Mouse (Mus musculus) brown adipose tissue, adult 24 weeks (tissue): ENCODE data around the gene U2af1. TPM values are rescaled to one million over a fixed set of nuclear protein-coding genes. Genes with fewer than 3 reads are reported as not detected.
"Not testable (repeated sequence)": the region's sequence is repeated elsewhere in the genome, so short reads cannot be mapped to it uniquely, and the experiment has no call there.

Experiments used
- H3K27ac ChIP-seq: fragments of 200-500 bp; replicated peaks from 2 replicates; pipeline ENCODE4 v1.5.1; 2012; ENCODE audit warnings: low read depth, mild to moderate bottlenecking, low read length
- H3K4me1 ChIP-seq: fragments of 200-500 bp; 2 replicates; pipeline ENCODE4 v1.6.1; 2012; ENCODE audit warnings: low read length, mixed read lengths; ENCODE audit not compliant: control insufficient read depth, insufficient read depth, insufficient read length
- H3K4me3 ChIP-seq: fragments of 200-500 bp; 2 replicates; pipeline ENCODE4 v1.5.1; 2012; ENCODE audit warnings: low read depth, mild to moderate bottlenecking, low read length, moderate library complexity; ENCODE audit not compliant: insufficient read depth
- polyA plus RNA-seq: library from polyadenylated mRNA; stranded (reverse); fragments of >200 nt; gene quantifications from 2 replicates; pipeline ENCODE4 v1.2.4, GENCODE M21; 2012; ENCODE audit not compliant: missing spikeins, insufficient read depth, insufficient read length

U2af1 gene
- polyA plus RNA-seq, 1 experiment = 49.0 TPM

- no peaks in the 10 kb centered on the region for H3K4me1 ChIP-seq
- H3K27ac ChIP-seq = no peak overlapping the region
- H3K4me3 ChIP-seq = no peak overlapping the region
Observed at GRCm38 (mm10) chr17:31613086-31613755, 45.5 kb downstream of the U2af1 start.

GRCm38 (mm10) chr17:31609895-31610294, 48.8 kb downstream of the U2af1 start:
- Histone ChIP-seq H3K4me1 (no peaks in the 10 kb centered on the region), H3K4me3 (no peak overlapping the region), H3K27ac (no peak overlapping the region)

- H3K4me3 ChIP-seq, H3K27ac ChIP-seq, H3K4me1 ChIP-seq: not testable (repeated sequence)
Observed at GRCm38 (mm10) chr17:31609173-31609572, 49.5 kb downstream of the U2af1 start.

- H3K4me3 ChIP-seq = no peak overlapping the region
- H3K27ac ChIP-seq = no peak overlapping the region
- H3K4me1 ChIP-seq = no peaks in the 10 kb centered on the region
Observed at GRCm38 (mm10) chr17:31607256-31607951, 51.3 kb downstream of the U2af1 start.

GRCm38 (mm10) chr17:31606424-31606823, 52.3 kb downstream of the U2af1 start:
- Histone ChIP-seq H3K4me1 (no peaks in the 10 kb centered on the region), H3K27ac (no peak overlapping the region), H3K4me3 (no peak overlapping the region)

GRCm38 (mm10) chr17:31598593-31598992, 60.1 kb downstream of the U2af1 start:
- Histone ChIP-seq H3K27ac (no peak overlapping the region; the same call in 1 of the 2 replicates), H3K4me3 (no peak overlapping the region), H3K4me1 (peaks cover 4% of the 10 kb centered on the region; the same call in 1 of the 2 replicates)

- peaks cover 4% of the 10 kb centered on the region; the same call in 1 of the 2 replicates for H3K4me1 ChIP-seq
- no peak overlapping the region for H3K27ac ChIP-seq
- H3K4me3 ChIP-seq = no peak overlapping the region
Observed at GRCm38 (mm10) chr17:31597957-31598356, 60.7 kb downstream of the U2af1 start.

Other genes starting within 250 kb of the U2af1 start
- gene Wdr4, start 138.9 kb downstream of the U2af1 start, polyA plus RNA-seq = 7.0 and 15.9 TPM in 2 replicates
- 1,109 and 1,394 TPM in 2 replicates for gene Ndufv3, start 138.8 kb downstream of the U2af1 start, polyA plus RNA-seq
- gene Pknox1, start 94.2 kb downstream of the U2af1 start, polyA plus RNA-seq = 5.8 and 7.0 TPM in 2 replicates
- 1.1 TPM in 1 of 2 replicates, not detected in the other for gene Cbs, start 21.7 kb downstream of the U2af1 start, polyA plus RNA-seq
- not detected in 2 replicates for gene Cryaa, start 18.9 kb upstream of the U2af1 start, polyA plus RNA-seq
- gene Sik1, start 196.9 kb upstream of the U2af1 start, polyA plus RNA-seq = 9.6 and 39.2 TPM in 2 replicates